Mouse (Mus musculus) thymus, adult 2 months (tissue): ENCODE data around the gene Arhgap33.

Experiments used
- CTCF ChIP-seq: fragments of 200-500 bp; IDR thresholded peaks from 2 replicates; pipeline ENCODE4 v1.5.1; 2012; ENCODE audit warnings: mild to moderate bottlenecking, control low read depth, low read length, moderate library complexity, borderline replicate concordance; ENCODE audit not compliant: control insufficient read depth, poor library complexity, insufficient read depth; ENCODE audit errors: extremely low read depth
- POLR2A ChIP-seq: fragments of 200-500 bp; IDR thresholded peaks from 2 replicates; pipeline ENCODE4 v1.6.1; 2012; ENCODE audit warnings: mild to moderate bottlenecking, low read length, control low read depth, moderate library complexity; ENCODE audit not compliant: control insufficient read depth, poor library complexity, insufficient read depth; ENCODE audit errors: extremely low read depth

GRCm38 (mm10) chr7:30553021-30553589 is 18.2 kb upstream of the Arhgap33 start:
- TF ChIP-seq CTCF (no peak), POLR2A (no peak)
